Mouse (Mus musculus) myocyte (in vitro differentiated cells): ENCODE results near the gene Ubtd2. TPM values are rescaled to one million over a fixed set of nuclear protein-coding genes. Genes with fewer than 3 reads are reported as not detected.

Experiments
- H3K27me3 ChIP-seq: one replicate; pipeline ENCODE4 v1.6.1; 2011; ENCODE audit not compliant: control insufficient read depth, insufficient read depth, insufficient read length
- H3K36me3 ChIP-seq: one replicate; pipeline ENCODE4 v1.6.1; 2011; ENCODE audit not compliant: control insufficient read depth, insufficient read depth
- H3K4me2 ChIP-seq: one replicate; pipeline ENCODE4 v1.6.1; 2011; ENCODE audit warnings: low read depth, control low read depth
- H3K4me3 ChIP-seq: one replicate; pipeline ENCODE4 v1.5.1; 2011; ENCODE audit warnings: mild to moderate bottlenecking, control low read depth, moderate library complexity
- H3K79me2 ChIP-seq: one replicate; pipeline ENCODE4 v1.6.1; 2011; ENCODE audit not compliant: control insufficient read depth, insufficient read depth
- H3ac ChIP-seq: one replicate; pipeline ENCODE4 v1.6.1; 2011; ENCODE audit not compliant: control insufficient read depth, insufficient read length
- CEBPB ChIP-seq: IDR thresholded peaks from 2 replicates; pipeline ENCODE4 v1.6.1; 2011; ENCODE audit warnings: mild to moderate bottlenecking, moderate library complexity; ENCODE audit not compliant: poor library complexity, insufficient read depth, severe bottlenecking
- E2F4 ChIP-seq: IDR thresholded peaks from one replicate; pipeline ENCODE4 v1.6.1; 2011; ENCODE audit warnings: mild to moderate bottlenecking, control low read depth, moderate library complexity; ENCODE audit not compliant: insufficient read depth
- MAX ChIP-seq: IDR thresholded peaks from one replicate; pipeline ENCODE4 v1.6.1; 2011; ENCODE audit warnings: low read depth, mild to moderate bottlenecking, control low read depth
- MYOD1 ChIP-seq, 3 experiments: IDR thresholded peaks; one replicate each; pipeline ENCODE4 v1.6.1; 2011; ENCODE audit warnings: control low read depth in 2 of 3, low read depth in 2 of 3, mild to moderate bottlenecking in 2 of 3, moderate library complexity in 1 of 3; ENCODE audit not compliant: insufficient read length in 2 of 3, control insufficient read depth in 1 of 3
- MYOG ChIP-seq, 3 experiments: IDR thresholded peaks; one replicate each; pipeline ENCODE4 v1.6.1; 2011; ENCODE audit warnings: control low read depth in 2 of 3, low read depth in 2 of 3, mild to moderate bottlenecking in 2 of 3; ENCODE audit not compliant: insufficient read length in 2 of 3, control insufficient read depth in 1 of 3, insufficient read depth in 1 of 3
- POLR2A ChIP-seq: IDR thresholded peaks from one replicate; pipeline ENCODE4 v1.6.1; 2011; ENCODE audit warnings: low read depth, mild to moderate bottlenecking, control low read depth, moderate library complexity; ENCODE audit not compliant: insufficient read length
- POLR2AphosphoS2 ChIP-seq: IDR thresholded peaks from one replicate; pipeline ENCODE4 v1.6.1; 2011; ENCODE audit warnings: low read depth, control low read depth; ENCODE audit not compliant: insufficient read length
- REST ChIP-seq: IDR thresholded peaks from one replicate; pipeline ENCODE4 v1.6.1; 2011; ENCODE audit warnings: mild to moderate bottlenecking, control low read depth, moderate library complexity; ENCODE audit not compliant: insufficient read depth, insufficient read length
- SRF ChIP-seq: IDR thresholded peaks from one replicate; pipeline ENCODE4 v1.6.1; 2011; ENCODE audit warnings: low read depth; ENCODE audit not compliant: control insufficient read depth, insufficient read length
- TCF12 ChIP-seq: IDR thresholded peaks from one replicate; pipeline ENCODE4 v1.6.1; 2011; ENCODE audit warnings: mild to moderate bottlenecking, control low read depth; ENCODE audit not compliant: poor library complexity, insufficient read depth, severe bottlenecking
- TCF3 ChIP-seq: IDR thresholded peaks from one replicate; pipeline ENCODE4 v1.6.1; 2011; ENCODE audit warnings: low read depth, control low read depth; ENCODE audit not compliant: insufficient read length
- USF1 ChIP-seq: IDR thresholded peaks from one replicate; pipeline ENCODE4 v1.6.1; 2011; ENCODE audit warnings: low read depth, mild to moderate bottlenecking, control low read depth, moderate library complexity
- polyA plus RNA-seq: library from polyadenylated mRNA; unstranded; fragments of >200 nt; fragmentation: generic; extraction: Trizol; gene quantifications from one replicate; pipeline ENCODE4 v1.2.1, GENCODE M21; 2012; ENCODE audit warnings: missing spikeins

Ubtd2 gene
- polyA plus RNA-seq, 1 experiment: 14.6 TPM

DNA sequence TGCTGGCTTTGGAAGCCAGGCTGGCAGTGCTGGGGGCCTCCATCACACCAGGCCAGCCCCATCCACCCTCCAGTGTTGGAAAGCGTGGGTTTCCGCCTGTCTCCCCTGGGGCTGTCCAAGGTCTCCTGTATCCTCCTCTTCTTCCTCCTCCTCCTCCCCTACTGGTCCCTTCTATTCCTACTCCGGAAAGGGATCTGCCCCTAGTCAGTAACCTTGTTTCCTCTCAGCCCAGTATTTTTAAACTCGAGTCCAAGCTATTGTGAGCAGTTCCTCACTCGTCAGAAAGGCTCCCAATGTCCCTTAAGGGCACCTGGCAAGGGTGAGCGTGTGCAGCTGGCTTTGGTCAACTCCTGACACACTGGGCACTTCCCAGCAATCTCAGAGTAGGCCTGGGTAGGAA lies 83.3 kb downstream of the Ubtd2 start:
- Histone ChIP-seq H3ac (no peak overlapping the region), H3K36me3 (no peaks in the 10 kb centered on the region), H3K4me3 (no peak overlapping the region), H3K79me2 (peaks cover 72% of the 10 kb centered on the region), H3K27me3 (no peaks in the 10 kb centered on the region), H3K4me2 (no peak overlapping the region)
- TF ChIP-seq E2F4: no peak
- TF ChIP-seq POLR2A: no peak
- peak in 1 of 3 experiments; percentile 39 for TF ChIP-seq MYOD1 (IDR thresholded peaks at IDR 0.05; ENCODE audit: control insufficient read depth in 1 of 3, insufficient read length in 2 of 3, low read depth in 2 of 3)
- TF ChIP-seq MYOG (IDR thresholded peaks at IDR 0.05; ENCODE audit: control insufficient read depth in 1 of 3, insufficient read depth in 1 of 3, insufficient read length in 2 of 3, low read depth in 2 of 3): peak in 1 of 3 experiments; percentile 43
- TF ChIP-seq REST: no peak
- TF ChIP-seq TCF3: no peak
- no peak for TF ChIP-seq CEBPB
- no peak for TF ChIP-seq USF1

DNA sequence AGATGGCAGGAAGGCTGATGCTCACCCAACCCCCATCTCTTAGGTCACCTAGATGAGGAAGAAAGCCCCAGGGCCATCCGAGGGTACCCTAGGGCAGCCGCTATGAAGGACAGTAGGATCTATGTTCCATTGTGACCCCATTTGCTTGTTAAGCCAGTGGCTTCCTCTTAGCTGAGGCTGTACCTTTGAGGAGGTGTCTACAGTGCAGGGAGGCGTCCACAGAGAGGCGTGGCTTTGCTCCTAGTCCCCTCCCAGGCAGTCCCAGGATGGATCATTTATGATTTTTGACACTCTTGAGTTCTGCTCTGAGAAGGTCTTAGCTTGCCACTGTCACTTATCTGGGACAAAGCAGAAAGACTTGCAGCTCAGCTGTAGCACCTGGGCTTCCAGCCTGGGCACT lies 83.7 kb downstream of the Ubtd2 start:
- Histone ChIP-seq H3K79me2 (peaks cover 74% of the 10 kb centered on the region), H3K27me3 (no peaks in the 10 kb centered on the region), H3K4me3 (no peak overlapping the region), H3K4me2 (no peak overlapping the region), H3K36me3 (no peaks in the 10 kb centered on the region), H3ac (no peak overlapping the region)
- TF ChIP-seq CEBPB: no peak

DNA sequence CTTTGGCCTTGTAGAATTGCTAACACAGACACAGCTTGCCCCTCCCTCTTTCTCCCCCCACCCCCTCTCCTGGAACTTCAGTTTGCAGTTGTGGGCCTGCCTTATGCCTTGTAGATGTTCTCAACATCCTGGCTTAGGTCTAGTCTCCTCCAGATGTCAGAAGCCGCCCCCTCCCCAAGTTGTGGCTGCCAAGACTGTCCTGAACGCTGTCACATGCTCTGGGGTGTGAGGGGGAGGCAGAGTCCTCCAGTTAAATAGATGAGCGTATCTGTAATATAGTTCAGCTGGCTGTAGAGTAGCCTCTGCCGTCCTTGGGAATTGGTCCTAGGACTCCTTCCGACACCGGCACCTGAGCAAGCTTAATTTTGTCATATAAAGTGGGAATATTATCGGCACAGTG lies 84.5 kb downstream of the Ubtd2 start:
- no peak for TF ChIP-seq TCF3
- no peak for TF ChIP-seq POLR2A
- TF ChIP-seq CEBPB: no peak
- TF ChIP-seq POLR2AphosphoS2: no peak
- no peak for TF ChIP-seq SRF
- no peak for TF ChIP-seq MAX
- TF ChIP-seq USF1: no peak
- no peak for TF ChIP-seq MYOD1 (IDR thresholded peaks at IDR 0.05; ENCODE audit: control insufficient read depth in 1 of 3, insufficient read length in 2 of 3, low read depth in 2 of 3)
- TF ChIP-seq E2F4: no peak
- TF ChIP-seq REST: no peak
- TF ChIP-seq TCF12: no peak
- no peak for TF ChIP-seq MYOG (IDR thresholded peaks at IDR 0.05; ENCODE audit: control insufficient read depth in 1 of 3, insufficient read depth in 1 of 3, insufficient read length in 2 of 3, low read depth in 2 of 3)
- Histone ChIP-seq H3K27me3 (no peaks in the 10 kb centered on the region), H3K4me3 (no peak overlapping the region)

DNA sequence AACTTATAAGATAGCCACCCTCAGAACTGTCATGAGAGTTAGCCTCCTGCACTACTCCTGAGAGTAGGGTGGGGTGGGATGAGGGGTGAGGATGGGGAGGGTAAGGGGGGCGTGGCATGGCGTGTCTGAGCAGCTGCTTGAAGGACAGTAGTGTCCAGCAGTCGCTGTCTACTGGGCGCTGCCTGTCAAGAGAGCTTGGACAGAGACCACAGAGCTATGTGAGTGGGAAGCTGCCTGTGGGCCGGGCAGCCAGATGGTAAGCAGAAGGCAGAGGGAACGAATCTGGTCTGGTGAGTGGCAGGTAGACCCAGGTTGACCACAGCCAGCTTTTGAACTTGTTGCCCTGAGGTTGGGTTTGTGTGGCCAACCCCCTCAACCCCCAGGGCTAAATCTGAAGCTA lies 85.3 kb downstream of the Ubtd2 start:
- TF ChIP-seq MYOG (IDR thresholded peaks at IDR 0.05; ENCODE audit: control insufficient read depth in 1 of 3, insufficient read depth in 1 of 3, insufficient read length in 2 of 3, low read depth in 2 of 3): peak in 2 of 3 experiments; percentile 58 to 77
- no peak for TF ChIP-seq POLR2A
- TF ChIP-seq REST: no peak
- peak; percentile 26 for TF ChIP-seq TCF12
- TF ChIP-seq CEBPB: no peak
- no peak for TF ChIP-seq E2F4
- TF ChIP-seq MAX: no peak
- TF ChIP-seq TCF3: peak; percentile 1
- TF ChIP-seq POLR2AphosphoS2: no peak
- TF ChIP-seq SRF: no peak
- peak in 2 of 3 experiments; percentile 56 to 84 for TF ChIP-seq MYOD1 (IDR thresholded peaks at IDR 0.05; ENCODE audit: control insufficient read depth in 1 of 3, insufficient read length in 2 of 3, low read depth in 2 of 3)
- Histone ChIP-seq H3K4me3 (no peak overlapping the region), H3K27me3 (no peaks in the 10 kb centered on the region), H3K79me2 (peaks cover 59% of the 10 kb centered on the region), H3K4me2 (peak overlapping the region; percentile 10), H3K36me3 (no peaks in the 10 kb centered on the region), H3ac (no peak overlapping the region)

More for the DNA sequence above, 84.5 kb downstream of the Ubtd2 start:
- H3K79me2 ChIP-seq: peaks cover 66% of the 10 kb centered on the region
- no peak overlapping the region for H3ac ChIP-seq
- H3K36me3 ChIP-seq: no peaks in the 10 kb centered on the region
- no peak overlapping the region for H3K4me2 ChIP-seq

DNA sequence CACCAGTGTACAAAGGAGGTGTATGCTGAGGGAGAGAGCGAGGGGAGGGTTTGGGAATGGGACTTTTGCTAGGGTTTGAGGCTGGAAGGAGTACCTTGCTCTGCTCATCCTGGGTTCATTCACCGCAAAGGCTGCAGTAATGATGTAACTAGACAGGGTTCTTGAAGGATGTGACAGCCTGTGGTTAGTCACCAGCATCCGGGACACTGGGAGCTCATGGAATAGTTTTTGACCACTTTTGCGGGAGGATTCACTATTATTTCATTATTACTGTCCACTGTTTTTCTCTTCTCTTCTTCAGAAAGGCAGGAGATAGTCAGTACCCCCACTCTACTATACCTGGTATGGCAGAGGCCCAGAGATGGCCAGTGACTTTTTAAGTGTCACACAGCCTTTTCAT lies 87.0 kb downstream of the Ubtd2 start:
- H3ac ChIP-seq: no peak overlapping the region
- H3K27me3 ChIP-seq: no peaks in the 10 kb centered on the region
- no peak overlapping the region for H3K4me3 ChIP-seq
- no peaks in the 10 kb centered on the region for H3K36me3 ChIP-seq
- H3K79me2 ChIP-seq: peaks cover 42% of the 10 kb centered on the region
- TF ChIP-seq MYOD1 (IDR thresholded peaks at IDR 0.05; ENCODE audit: control insufficient read depth in 1 of 3, insufficient read length in 2 of 3, low read depth in 2 of 3): no peak
- TF ChIP-seq SRF: no peak
- no peak for TF ChIP-seq TCF12
- no peak for TF ChIP-seq REST
- no peak for TF ChIP-seq CEBPB
- no peak for TF ChIP-seq MAX
- no peak for TF ChIP-seq POLR2A
- TF ChIP-seq TCF3: no peak
- no peak for TF ChIP-seq MYOG (IDR thresholded peaks at IDR 0.05; ENCODE audit: control insufficient read depth in 1 of 3, insufficient read depth in 1 of 3, insufficient read length in 2 of 3, low read depth in 2 of 3)
- no peak for TF ChIP-seq USF1
- TF ChIP-seq POLR2AphosphoS2: no peak
- TF ChIP-seq E2F4: no peak
- peak overlapping the region; percentile 41 for H3K4me2 ChIP-seq
